Mouse (Mus musculus) MEL (cell line): Measurements from ENCODE around the gene Stat1. TPM values are rescaled to one million over a fixed set of nuclear protein-coding genes. Genes with fewer than 3 reads are reported as not detected.

ENCODE experiments used
- DNase-seq: peaks from one replicate; pipeline ENCODE4 v3.0.0; 2011; ENCODE audit warnings: low read depth, low spot score
- H3K27ac ChIP-seq: 2 replicates; pipeline ENCODE4 v1.5.1; 2012; ENCODE audit warnings: low read depth, mild to moderate bottlenecking, control low read depth, low read length, moderate library complexity; ENCODE audit not compliant: control insufficient read depth
- H3K27me3 ChIP-seq, 2 experiments: fragments of 150-350 bp in 1 of 2; sonication (generic) in 1 of 2; 2 replicates each; pipeline ENCODE4 v1.6.1; 2012; ENCODE audit warnings: low read length in 2 of 2, mild to moderate bottlenecking in 2 of 2, improper control_type of control experiment in 1 of 2, moderate library complexity in 1 of 2; ENCODE audit not compliant: insufficient read depth in 2 of 2, control insufficient read depth in 1 of 2
- H3K36me3 ChIP-seq, 2 experiments: 2 replicates each; pipeline ENCODE4 v1.6.1; 2012 to 2014; ENCODE audit warnings: low read length in 2 of 2, improper control_type of control experiment in 1 of 2, inconsistent platforms in 1 of 2, mild to moderate bottlenecking in 1 of 2; ENCODE audit not compliant: insufficient read depth in 2 of 2, control insufficient read depth in 1 of 2
- H3K4me1 ChIP-seq, 2 experiments: fragments of 150-350 bp in 1 of 2; sonication (generic) in 1 of 2; 2 replicates each; pipeline ENCODE4 v1.6.1; 2012; ENCODE audit warnings: low read length in 2 of 2, improper control_type of control experiment in 1 of 2, mild to moderate bottlenecking in 1 of 2; ENCODE audit not compliant: insufficient read depth in 2 of 2, control insufficient read depth in 1 of 2
- H3K4me3 ChIP-seq, 2 experiments: fragments of 150-350 bp in 1 of 2; sonication (generic) in 1 of 2; 2 replicates each; pipeline ENCODE4 v1.5.1; 2012; ENCODE audit warnings: low read depth in 2 of 2, low read length in 2 of 2, mild to moderate bottlenecking in 2 of 2, moderate library complexity in 2 of 2, control low read depth in 1 of 2, improper control_type of control experiment in 1 of 2; ENCODE audit not compliant: control insufficient read depth in 1 of 2, insufficient read depth in 1 of 2
- H3K79me2 ChIP-seq: 2 replicates; pipeline ENCODE4 v1.6.1; 2012; ENCODE audit warnings: mild to moderate bottlenecking, low read length, moderate library complexity; ENCODE audit not compliant: control insufficient read depth, poor library complexity, insufficient read depth
- H3K9ac ChIP-seq: 2 replicates; pipeline ENCODE4 v1.6.1; 2012; ENCODE audit warnings: low read depth, mild to moderate bottlenecking, control low read depth, low read length, moderate library complexity; ENCODE audit not compliant: control insufficient read depth, poor library complexity, severe bottlenecking
- H3K9me3 ChIP-seq: fragments of 150-350 bp; sonication (generic); replicated peaks from 2 replicates; pipeline ENCODE4 v1.6.1; 2012; ENCODE audit warnings: mild to moderate bottlenecking, low read length, improper control_type of control experiment, moderate library complexity; ENCODE audit not compliant: insufficient read depth
- ETS1 ChIP-seq: IDR thresholded peaks from 2 replicates; pipeline ENCODE4 v1.6.1; 2012; ENCODE audit warnings: low read depth, mild to moderate bottlenecking, inconsistent platforms, low read length, improper control_type of control experiment, moderate library complexity
- MEF2A ChIP-seq: IDR thresholded peaks from 2 replicates; pipeline ENCODE4 v1.6.1; 2014; ENCODE audit warnings: low read depth, mild to moderate bottlenecking, inconsistent platforms, low read length, improper control_type of control experiment; ENCODE audit not compliant: poor library complexity, insufficient replicate concordance, severe bottlenecking; ENCODE audit errors: extremely low read depth
- MYC ChIP-seq: IDR thresholded peaks from 2 replicates; pipeline ENCODE4 v1.6.1; 2011; ENCODE audit warnings: low read depth, mild to moderate bottlenecking, low read length, improper control_type of control experiment, moderate library complexity
- NRF1 ChIP-seq: IDR thresholded peaks from 2 replicates; pipeline ENCODE4 v1.6.1; 2014; ENCODE audit warnings: low read depth, mild to moderate bottlenecking, inconsistent platforms, low read length, improper control_type of control experiment, moderate library complexity; ENCODE audit not compliant: poor library complexity, insufficient read depth, severe bottlenecking
- POLR2A ChIP-seq, 2 experiments: IDR thresholded peaks; 2 replicates each; pipeline ENCODE4 v1.6.1; 2011 to 2012; ENCODE audit warnings: low read length in 2 of 2, mild to moderate bottlenecking in 2 of 2, control low read depth in 1 of 2, improper control_type of control experiment in 1 of 2, low read depth in 1 of 2, moderate library complexity in 1 of 2; ENCODE audit not compliant: control insufficient read depth in 1 of 2, insufficient read depth in 1 of 2, poor library complexity in 1 of 2
- SIN3A ChIP-seq: IDR thresholded peaks from 2 replicates; pipeline ENCODE4 v1.6.1; 2012; ENCODE audit warnings: low read length, improper control_type of control experiment, inconsistent platforms
- TAL1 ChIP-seq: IDR thresholded peaks from 2 replicates; pipeline ENCODE4 v1.6.1; 2012; ENCODE audit warnings: mild to moderate bottlenecking, inconsistent platforms, low read length, moderate library complexity, mixed read lengths
- TCF12 ChIP-seq: IDR thresholded peaks from 2 replicates; pipeline ENCODE4 v1.6.1; 2014; ENCODE audit warnings: low read depth, mild to moderate bottlenecking, inconsistent platforms, low read length, improper control_type of control experiment, moderate library complexity
- ZC3H11A ChIP-seq: IDR thresholded peaks from 2 replicates; pipeline ENCODE4 v1.6.1; 2012; ENCODE audit warnings: low read depth, mild to moderate bottlenecking, inconsistent platforms, low read length, improper control_type of control experiment
- ZKSCAN1 ChIP-seq: IDR thresholded peaks from 2 replicates; pipeline ENCODE4 v1.6.1; 2012; ENCODE audit warnings: low read depth, mild to moderate bottlenecking, inconsistent platforms, low read length, improper control_type of control experiment, moderate library complexity
- polyA plus RNA-seq, 2 experiments: library from polyadenylated mRNA; stranded (reverse) in 1 of 2; unstranded in 1 of 2; fragments of >175 nt in 1 of 2; fragments of >200 nt in 1 of 2; gene quantifications; 2 replicates each; pipeline versions ENCODE4 v1.2.1 to v1.2.4; 2012; ENCODE audit warnings: low replicate concordance in 2 of 2, low read depth in 1 of 2; ENCODE audit not compliant: insufficient read length in 2 of 2, insufficient read depth in 1 of 2, missing spikeins in 1 of 2
- total RNA-seq: library from RNA; depleted of rRNA; stranded (reverse); fragments of 300-350 nt; gene quantifications from 2 replicates; pipeline ENCODE4 v1.2.3, GENCODE M21; 2012

Stat1 gene
- total and polyA plus RNA-seq, 3 experiments = 9.7 to 44.0 (median 10.9) TPM

- TF ChIP-seq SIN3A = no peak
- TF ChIP-seq ZC3H11A = no peak
- TF ChIP-seq NRF1 = no peak
- TF ChIP-seq MYC = no peak
- no peak for TF ChIP-seq MEF2A
- no peak for TF ChIP-seq TCF12
- TF ChIP-seq POLR2A (IDR thresholded peaks at IDR 0.05; ENCODE audit: control insufficient read depth in 1 of 2, insufficient read depth in 1 of 2, low read depth in 1 of 2, low read length in 2 of 2, poor library complexity in 1 of 2) = no peak
- H3K9ac ChIP-seq = no peak overlapping the region
Measured at GRCm38 (mm10) chr1:52117777-52118176, 1.5 kb upstream of the Stat1 start.

GRCm38 (mm10) chr1:52119691-52120090 lies 451 bp downstream of the Stat1 start:
- no peak for DNase-seq
- Histone ChIP-seq H3K79me2 (peaks cover 3% of the 10 kb centered on the region; the same call in 1 of the 2 replicates), H3K36me3 (no peaks in the 10 kb centered on the region; a peak in 2 of 4 replicates), H3K9me3 (no peaks in the 10 kb centered on the region), H3K9ac (peak overlapping the region; percentile 86), H3K4me1 (peaks cover 0 to 8% of the 10 kb centered on the region in 2 experiments; a peak in 2 of 4 replicates), H3K27ac (peak overlapping the region; percentile 34), H3K4me3 (peak overlapping the region; percentile 81 to 91), H3K27me3 (no peaks in the 10 kb centered on the region)
- TF ChIP-seq MYC (no peak), ETS1 (0 out of 2 replicates have a peak, but pooled peaks have one; percentile 11)

More at GRCm38 (mm10) chr1:52117777-52118176, 1.5 kb upstream of the Stat1 start:
- Histone ChIP-seq H3K9me3 (no peaks in the 10 kb centered on the region), H3K4me1 (peaks cover 0 to 15% of the 10 kb centered on the region in 2 experiments; a peak in 3 of 4 replicates), H3K36me3 (peaks cover 0 to 5% of the 10 kb centered on the region in 2 experiments; a peak in 2 of 4 replicates), H3K4me3 (no peak overlapping the region), H3K27ac (no peak overlapping the region), H3K79me2 (peaks cover 5% of the 10 kb centered on the region; the same call in 1 of the 2 replicates), H3K27me3 (no peaks in the 10 kb centered on the region)
- DNase-seq = no peak

GRCm38 (mm10) chr1:52120191-52120590 lies 951 bp downstream of the Stat1 start:
- DNase-seq = peak; percentile 17
- peak overlapping the region; percentile 86; the same call in 1 of the 2 replicates for H3K9ac ChIP-seq
- no peak for TF ChIP-seq ZKSCAN1
- TF ChIP-seq ZC3H11A = no peak
- no peak for TF ChIP-seq TAL1
- no peaks in the 10 kb centered on the region for H3K9me3 ChIP-seq
- peak overlapping the region; percentile 81 to 91 for H3K4me3 ChIP-seq
- peaks cover 3% of the 10 kb centered on the region; the same call in 1 of the 2 replicates for H3K79me2 ChIP-seq
- H3K27me3 ChIP-seq = no peaks in the 10 kb centered on the region
- H3K27ac ChIP-seq = no peak overlapping the region
- H3K4me1 ChIP-seq = peaks cover 0 to 8% of the 10 kb centered on the region in 2 experiments; a peak in 2 of 4 replicates
- H3K36me3 ChIP-seq = no peaks in the 10 kb centered on the region; a peak in 2 of 4 replicates
